Mouse (Mus musculus): Measurements from ENCODE around the gene Plin4. TPM values are rescaled to one million over a fixed set of nuclear protein-coding genes. Genes with fewer than 3 reads are reported as not detected.
A peak's percentile ranks its signal among the peaks of the same experiment; 100 is the strongest.

Gene Plin4
- polyA plus RNA-seq, 1 experiment = 205 TPM

GRCm38 (mm10) chr17:56134463-56134971 lies 24.9 kb upstream of the Plin4 start:
- peaks cover 17% of the 10 kb centered on the region for H3K4me1 ChIP-seq (ENCODE audit: control insufficient read depth, insufficient read depth, insufficient read length, low read length)
- H3K27ac ChIP-seq (replicated peaks; ENCODE audit: low read depth, low read length) = peak overlapping the region; percentile 96
- H3K4me3 ChIP-seq (ENCODE audit: insufficient read depth, low read depth, low read length) = peak overlapping the region; percentile 45

GRCm38 (mm10) chr17:56133457-56134363 lies 24.1 kb upstream of the Plin4 start:
- peak overlapping the region; percentile 98 for H3K27ac ChIP-seq (replicated peaks; ENCODE audit: low read depth, low read length)
- peaks cover 17% of the 10 kb centered on the region for H3K4me1 ChIP-seq (ENCODE audit: control insufficient read depth, insufficient read depth, insufficient read length, low read length)
- peak overlapping the region; percentile 57 for H3K4me3 ChIP-seq (ENCODE audit: insufficient read depth, low read depth, low read length)

DNA sequence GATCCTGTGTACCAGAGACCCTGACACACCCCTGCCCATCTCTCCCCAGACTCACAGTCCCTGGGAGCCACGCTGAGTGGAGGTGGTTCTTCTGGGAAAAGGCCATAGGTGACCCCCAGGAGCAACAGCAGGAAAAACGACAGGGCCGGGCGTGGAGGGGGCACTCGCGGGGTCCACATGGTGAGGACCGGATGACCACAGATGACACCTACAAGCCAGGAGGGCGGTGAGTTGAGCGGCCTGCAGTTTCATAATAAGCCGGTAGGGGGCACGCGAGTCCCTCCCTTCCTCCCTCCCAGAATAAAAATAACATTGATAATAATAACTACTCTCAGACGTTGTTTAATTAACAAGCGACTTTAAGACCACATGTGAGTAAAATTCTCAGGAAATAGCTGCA lies 23.1 kb upstream of the Plin4 start:
- Histone ChIP-seq H3K4me1 (ENCODE audit: control insufficient read depth, insufficient read depth, insufficient read length, low read length) (peaks cover 15% of the 10 kb centered on the region), H3K4me3 (ENCODE audit: insufficient read depth, low read depth, low read length) (peak overlapping the region; percentile 38), H3K27ac (replicated peaks; ENCODE audit: low read depth, low read length) (no peak overlapping the region)

GRCm38 (mm10) chr17:56131814-56132213 lies 22.2 kb upstream of the Plin4 start:
- Histone ChIP-seq H3K4me1 (ENCODE audit: control insufficient read depth, insufficient read depth, insufficient read length, low read length) (peaks cover 6% of the 10 kb centered on the region), H3K27ac (replicated peaks; ENCODE audit: low read depth, low read length) (no peak overlapping the region), H3K4me3 (ENCODE audit: insufficient read depth, low read depth, low read length) (no peak overlapping the region)

GRCm38 (mm10) chr17:56131136-56131535 lies 21.5 kb upstream of the Plin4 start:
- Histone ChIP-seq H3K4me1 (ENCODE audit: control insufficient read depth, insufficient read depth, insufficient read length, low read length) (peaks cover 4% of the 10 kb centered on the region), H3K4me3 (ENCODE audit: insufficient read depth, low read depth, low read length) (no peak overlapping the region), H3K27ac (replicated peaks; ENCODE audit: low read depth, low read length) (no peak overlapping the region)

GRCm38 (mm10) chr17:56128246-56128645 lies 18.6 kb upstream of the Plin4 start:
- Histone ChIP-seq H3K27ac (replicated peaks; ENCODE audit: low read depth, low read length) (no peak overlapping the region), H3K4me1 (ENCODE audit: control insufficient read depth, insufficient read depth, insufficient read length, low read length) (peaks cover under 1% of the 10 kb centered on the region; the same call in 1 of the 2 replicates)

DNA sequence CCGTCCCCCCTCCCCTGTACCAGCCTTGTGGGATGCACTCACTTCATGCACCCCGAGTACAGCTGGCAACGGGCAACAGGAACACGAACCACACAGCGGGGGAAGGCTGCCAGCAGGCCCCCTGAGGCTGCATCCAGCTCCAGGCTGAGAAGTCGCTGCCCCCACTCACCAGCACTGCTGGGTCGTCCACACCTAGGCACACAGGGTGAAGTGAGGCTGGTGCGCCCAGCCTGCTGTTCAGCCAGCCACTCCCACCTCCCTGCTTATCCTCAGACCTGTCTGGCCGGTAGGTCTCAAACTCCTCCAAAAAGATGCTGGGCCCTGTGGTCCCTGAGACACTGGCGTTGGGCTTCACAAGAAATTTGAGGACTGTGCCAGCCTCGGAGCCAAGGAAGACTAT lies 16.6 kb upstream of the Plin4 start:
- Histone ChIP-seq H3K4me3 (ENCODE audit: insufficient read depth, low read depth, low read length) (no peak overlapping the region), H3K4me1 (ENCODE audit: control insufficient read depth, insufficient read depth, insufficient read length, low read length) (peaks cover 3% of the 10 kb centered on the region; the same call in 1 of the 2 replicates), H3K27ac (replicated peaks; ENCODE audit: low read depth, low read length) (no peak overlapping the region)

More at GRCm38 (mm10) chr17:56128246-56128645, 18.6 kb upstream of the Plin4 start:
- no peak overlapping the region for H3K4me3 ChIP-seq (ENCODE audit: insufficient read depth, low read depth, low read length)

DNA sequence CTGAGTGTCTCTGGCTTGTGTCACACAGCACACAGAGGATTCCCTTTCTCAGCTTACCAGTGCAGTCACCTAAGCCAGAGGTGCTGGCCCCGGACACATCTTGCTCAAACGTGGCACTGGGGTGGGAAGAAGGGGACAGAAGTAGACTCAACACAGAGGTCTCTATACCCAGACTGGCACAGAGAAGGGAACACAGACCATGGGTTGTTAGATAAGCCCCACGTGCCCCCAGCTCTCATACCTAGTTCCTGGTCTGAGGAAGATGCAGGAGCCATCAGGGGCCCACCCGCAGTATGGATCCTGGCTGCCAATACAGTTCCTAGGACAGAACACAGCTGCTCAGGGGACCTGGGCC lies 15.7 kb upstream of the Plin4 start:
- peaks cover 3% of the 10 kb centered on the region; the same call in 1 of the 2 replicates for H3K4me1 ChIP-seq (ENCODE audit: control insufficient read depth, insufficient read depth, insufficient read length, low read length)
- no peak overlapping the region for H3K4me3 ChIP-seq (ENCODE audit: insufficient read depth, low read depth, low read length)
- H3K27ac ChIP-seq (replicated peaks; ENCODE audit: low read depth, low read length) = no peak overlapping the region

GRCm38 (mm10) chr17:56124377-56125275 lies 15.0 kb upstream of the Plin4 start:
- H3K27ac ChIP-seq (replicated peaks; ENCODE audit: low read depth, low read length) = peak overlapping the region; percentile 69
- peak overlapping the region; percentile 64 for H3K4me3 ChIP-seq (ENCODE audit: insufficient read depth, low read depth, low read length)
- H3K4me1 ChIP-seq (ENCODE audit: control insufficient read depth, insufficient read depth, insufficient read length, low read length) = peaks cover 6% of the 10 kb centered on the region; the same call in 1 of the 2 replicates

DNA sequence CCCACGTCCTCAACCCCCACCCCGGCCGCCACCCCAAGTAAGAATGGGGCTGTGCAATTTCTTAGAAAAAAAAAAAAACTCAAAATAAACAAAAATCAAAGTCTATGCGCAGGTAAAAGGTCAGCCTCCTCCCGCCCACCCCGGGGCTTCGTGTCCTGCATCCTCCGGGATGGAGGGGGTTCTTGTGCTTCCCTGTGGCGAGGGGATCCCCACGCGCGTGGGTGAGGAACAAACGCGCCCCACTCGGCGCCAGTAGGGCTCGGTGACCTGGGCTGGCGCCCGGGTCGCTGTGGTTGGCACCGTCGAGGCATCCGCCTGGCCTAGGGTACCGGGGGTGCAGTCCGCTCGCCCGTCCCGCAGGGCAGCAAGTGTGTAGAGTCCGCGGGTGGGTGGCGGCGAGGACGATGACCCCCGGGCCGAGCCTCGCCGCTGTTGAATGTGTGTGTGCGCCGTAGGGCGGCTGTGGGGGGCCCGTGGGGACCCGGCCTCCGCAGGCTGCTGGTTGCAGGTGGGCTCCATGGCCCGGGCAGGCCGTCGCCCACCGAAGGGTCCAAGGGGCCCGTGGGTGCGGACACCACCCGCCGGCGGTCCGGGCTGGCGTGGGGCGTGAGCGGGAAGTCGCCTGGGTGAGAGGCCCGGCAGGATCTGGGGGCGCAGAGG lies 14.2 kb upstream of the Plin4 start:
- Histone ChIP-seq H3K27ac (replicated peaks; ENCODE audit: low read depth, low read length) (peak overlapping the region; percentile 69), H3K4me1 (ENCODE audit: control insufficient read depth, insufficient read depth, insufficient read length, low read length) (peaks cover 7% of the 10 kb centered on the region; the same call in 1 of the 2 replicates), H3K4me3 (ENCODE audit: insufficient read depth, low read depth, low read length) (peak overlapping the region; percentile 64)

DNA sequence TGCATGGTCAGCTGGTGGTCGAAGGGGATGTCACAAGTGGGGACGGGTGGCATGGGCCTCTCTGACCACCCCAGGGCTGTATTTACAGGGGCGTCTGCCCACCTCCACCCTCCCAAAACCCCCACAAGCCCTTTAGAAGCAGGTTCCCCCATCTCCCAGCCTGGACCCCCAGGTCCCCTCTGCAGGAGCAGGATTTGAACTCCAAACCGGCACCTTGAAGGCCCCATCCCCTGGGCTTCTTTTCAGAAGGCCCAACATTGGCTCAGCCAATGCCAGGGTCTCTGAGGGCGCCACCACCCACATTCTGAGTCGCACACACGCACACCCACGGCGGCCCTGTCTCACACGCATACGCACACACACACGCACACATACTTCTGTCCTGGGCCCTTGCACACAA lies 13.6 kb upstream of the Plin4 start:
- H3K4me3 ChIP-seq (ENCODE audit: insufficient read depth, low read depth, low read length) = peak overlapping the region; percentile 64
- no peak overlapping the region for H3K27ac ChIP-seq (replicated peaks; ENCODE audit: low read depth, low read length)
- H3K4me1 ChIP-seq (ENCODE audit: control insufficient read depth, insufficient read depth, insufficient read length, low read length) = peaks cover 7% of the 10 kb centered on the region; the same call in 1 of the 2 replicates

GRCm38 (mm10) chr17:56121826-56122225 lies 12.2 kb upstream of the Plin4 start, which contains the start of gene Lrg1:
TSS of gene Lrg1 (minus strand) at chr17:56122001.
- H3K27ac ChIP-seq (replicated peaks; ENCODE audit: low read depth, low read length) = peak within 1 kb of the TSS; percentile 78
- peaks cover 7% of the 10 kb centered on the region; the same call in 1 of the 2 replicates for H3K4me1 ChIP-seq (ENCODE audit: control insufficient read depth, insufficient read depth, insufficient read length, low read length)
- H3K4me3 ChIP-seq (ENCODE audit: insufficient read depth, low read depth, low read length) = peak within 1 kb of the TSS; percentile 64

DNA sequence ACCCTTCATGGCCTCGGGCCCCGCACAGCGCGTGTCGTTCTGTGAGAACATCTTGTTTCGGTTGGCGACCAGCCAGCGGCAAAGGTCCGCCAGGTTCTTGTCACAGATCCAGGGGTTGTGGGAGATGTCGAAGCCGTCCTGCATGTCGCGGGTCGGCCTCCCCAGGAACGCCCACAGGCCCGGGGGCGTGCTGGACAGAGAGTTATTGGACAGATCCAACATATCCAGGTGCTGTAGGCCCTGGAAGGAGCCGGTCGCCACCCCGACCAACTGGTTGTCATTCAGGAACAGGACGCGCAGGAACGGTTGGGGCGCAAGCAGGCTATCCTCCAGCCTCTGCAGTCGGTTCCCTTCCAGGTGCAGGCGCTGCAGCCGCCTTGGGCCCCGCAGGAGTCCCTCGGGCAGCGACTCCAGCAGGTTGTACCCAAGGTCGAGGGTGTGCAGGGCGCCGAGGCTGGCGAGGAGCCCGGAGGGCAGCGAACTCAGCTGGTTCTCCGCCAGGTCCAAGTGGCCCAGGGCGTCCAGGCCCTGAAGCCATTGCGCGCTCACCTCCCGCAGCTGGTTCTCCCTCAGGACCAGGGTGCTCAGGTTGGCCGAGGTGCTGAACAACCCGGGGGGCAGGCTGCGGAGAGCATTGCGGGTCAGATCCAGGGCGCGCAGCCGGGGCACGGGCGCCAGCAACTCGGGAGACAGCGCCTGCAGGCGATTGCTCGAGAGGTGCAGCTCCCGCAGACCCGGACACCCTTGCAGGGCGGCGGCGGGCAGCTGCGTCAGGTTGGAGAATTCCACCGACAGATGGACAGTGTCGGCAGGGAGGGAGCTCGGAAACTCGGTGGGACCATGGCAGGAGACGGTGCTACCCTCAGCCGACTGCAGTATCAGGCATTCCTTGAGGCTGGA lies 10.6 kb upstream of the Plin4 start:
- peak overlapping the region; percentile 64 for H3K4me3 ChIP-seq (ENCODE audit: insufficient read depth, low read depth, low read length)
- H3K27ac ChIP-seq (replicated peaks; ENCODE audit: low read depth, low read length) = peak overlapping the region; percentile 78
- H3K4me1 ChIP-seq (ENCODE audit: control insufficient read depth, insufficient read depth, insufficient read length, low read length) = peaks cover 7% of the 10 kb centered on the region; the same call in 1 of the 2 replicates

- Histone ChIP-seq H3K27ac (replicated peaks; ENCODE audit: low read depth, low read length) (peak overlapping the region; percentile 32), H3K4me3 (ENCODE audit: insufficient read depth, low read depth, low read length) (peak overlapping the region; percentile 64), H3K4me1 (ENCODE audit: control insufficient read depth, insufficient read depth, insufficient read length, low read length) (peaks cover 7% of the 10 kb centered on the region; the same call in 1 of the 2 replicates)
Observed at GRCm38 (mm10) chr17:56119431-56119830, 9.8 kb upstream of the Plin4 start.

Measured in brown adipose tissue, adult 24 weeks (tissue).